Mouse (Mus musculus) cerebellum, postnatal 25 days (tissue): ENCODE results near the gene Stil.
A peak's percentile ranks its signal among the peaks of the same experiment; 100 is the strongest.

ENCODE experiments used
- DNase-seq, 2 experiments: peaks; one replicate each; pipeline ENCODE4 v3.0.0; 2021; ENCODE audit warnings: mixed read lengths in 2 of 2

Gene Stil

DNA sequence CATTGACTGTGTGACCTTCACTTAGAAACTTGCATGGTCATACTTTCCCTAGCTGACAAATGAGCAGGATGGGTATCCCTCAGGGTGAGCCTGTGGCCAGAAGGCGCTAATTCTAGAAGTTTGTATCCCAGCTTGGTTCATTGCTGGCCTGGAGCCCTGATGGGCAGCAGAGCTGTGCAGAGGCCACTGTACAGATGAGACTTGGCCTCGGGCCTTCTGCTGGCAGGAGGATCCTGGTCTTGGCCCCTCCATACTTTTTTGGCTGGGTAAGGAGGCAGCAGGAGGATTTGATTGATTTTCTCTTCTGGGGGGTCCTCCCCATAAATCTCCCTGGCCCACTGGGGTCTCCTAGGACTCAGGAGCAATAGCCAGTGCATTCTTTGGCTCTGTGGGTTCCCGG, 83.1 kb downstream of the Stil start:
- DNase-seq, result no peak

DNA sequence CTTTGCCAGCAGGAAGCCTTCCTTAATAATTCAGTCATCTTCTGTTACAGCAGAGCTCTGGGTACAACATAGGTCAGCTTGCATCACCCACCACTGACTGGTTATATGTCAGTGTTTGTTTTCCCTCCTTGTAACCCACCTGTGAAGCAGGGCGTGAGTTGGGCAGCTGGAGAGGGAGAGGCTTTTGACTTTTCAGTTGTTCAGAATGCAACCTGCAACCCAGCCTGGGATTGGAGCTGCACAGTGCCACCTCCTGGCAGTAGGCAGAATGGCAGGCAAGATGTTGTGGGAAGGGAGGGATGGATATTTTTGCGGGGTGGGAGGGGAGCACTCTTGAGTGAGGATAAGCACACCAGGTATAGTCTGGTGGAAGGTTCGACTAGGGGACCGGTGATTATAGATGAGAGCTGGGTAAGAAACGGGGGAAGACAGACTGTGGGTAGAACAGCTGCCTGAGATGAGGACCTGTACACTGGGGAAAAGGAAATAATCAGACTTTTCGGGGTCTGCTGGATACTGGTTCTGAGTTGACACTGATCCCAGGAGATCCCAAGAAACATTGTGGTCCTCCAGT, 85.7 kb downstream of the Stil start:
- DNase-seq, result peak; percentile 51 to 71

DNA sequence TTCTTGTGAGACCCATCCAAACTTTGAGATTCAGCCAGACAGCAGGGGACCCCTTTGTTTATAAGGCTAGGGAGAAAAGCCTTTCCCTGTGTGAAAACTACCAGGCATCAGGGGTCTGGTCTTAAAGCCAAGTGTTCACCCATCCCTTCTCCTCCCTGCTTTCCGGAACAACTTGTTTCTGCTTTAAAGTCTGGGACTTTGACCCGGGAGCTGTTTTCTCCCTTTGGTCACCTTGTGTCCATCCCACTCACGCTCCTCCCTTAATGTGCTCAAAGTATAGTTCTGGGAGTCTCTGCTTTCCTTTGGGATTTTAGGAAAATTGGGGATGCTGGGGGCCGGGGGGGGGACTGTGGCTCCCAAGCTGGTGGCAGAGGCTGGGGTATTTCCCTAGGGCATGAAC, 86.3 kb downstream of the Stil start:
- DNase-seq, result no peak

DNA sequence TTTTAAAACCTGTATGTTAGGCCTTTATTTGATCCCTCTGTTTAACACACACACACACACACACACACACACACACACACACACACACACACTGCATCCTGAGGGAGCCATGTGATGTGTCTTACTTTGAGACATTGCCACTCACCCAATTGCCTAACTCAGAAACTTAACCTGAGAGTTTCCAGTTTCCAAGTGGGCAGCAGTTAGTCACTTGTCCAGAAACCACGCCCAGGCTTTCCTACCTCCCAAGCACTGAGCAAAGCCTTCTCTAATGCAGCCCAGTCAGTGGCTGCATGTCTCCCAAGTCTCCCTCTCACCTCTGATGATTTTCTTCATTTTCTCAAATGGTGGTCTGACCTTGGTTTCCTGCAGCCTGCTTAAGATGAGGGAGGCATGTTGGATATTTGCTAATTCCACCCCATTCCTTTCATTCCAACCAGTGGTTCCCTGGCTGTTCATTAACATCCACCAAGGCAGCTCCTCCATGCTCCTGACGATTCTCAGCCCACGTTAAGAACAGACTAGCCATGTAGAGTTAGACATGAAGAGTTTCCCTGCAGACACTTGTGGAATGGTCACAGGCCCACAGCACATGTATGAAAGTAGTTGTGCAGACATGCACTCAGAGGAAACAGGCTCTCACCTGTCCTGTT, 86.9 kb downstream of the Stil start:
- DNase-seq, result no peak

DNA sequence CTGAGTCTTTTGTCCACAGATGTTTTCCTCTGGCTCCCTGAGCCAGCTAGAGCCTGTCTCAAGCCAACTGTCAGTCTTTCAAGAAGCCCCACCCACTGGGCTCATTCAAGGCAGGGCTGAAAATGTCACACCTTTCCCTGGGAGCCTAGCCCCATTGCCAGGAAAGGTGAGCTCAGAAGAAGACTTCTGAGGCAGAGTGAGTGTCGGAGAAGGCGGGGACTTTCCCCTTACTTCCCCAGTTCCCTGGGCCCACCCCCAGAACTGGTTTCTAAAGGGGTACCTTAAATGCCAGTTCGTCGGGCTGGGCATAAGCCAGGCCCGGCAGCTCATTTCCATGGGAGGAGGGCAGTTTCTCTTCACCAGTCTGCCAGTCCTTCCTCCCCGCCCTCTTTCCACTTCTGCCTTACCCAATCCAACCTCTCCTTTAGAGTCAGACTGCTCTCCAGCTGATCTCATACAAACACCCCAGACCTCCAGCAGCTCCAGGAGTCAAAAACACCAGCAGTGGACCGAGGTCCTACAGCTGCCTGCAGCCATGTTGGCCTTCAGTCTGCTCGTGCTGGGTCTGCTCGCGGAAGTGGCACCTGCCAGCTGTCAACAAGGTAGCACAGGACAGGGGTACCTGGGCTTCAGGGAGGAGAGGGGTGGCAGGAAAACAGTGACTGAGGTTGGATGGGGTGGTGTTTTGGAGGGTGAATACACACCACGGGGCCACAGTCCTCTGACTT, 88.8 kb downstream of the Stil start, which contains the start of gene Pdzk1ip1:
Gene Pdzk1ip1, plus strand, starts transcription at position 98 of the 728 bp plus-strand sequence.
- no peak for DNase-seq

DNA sequence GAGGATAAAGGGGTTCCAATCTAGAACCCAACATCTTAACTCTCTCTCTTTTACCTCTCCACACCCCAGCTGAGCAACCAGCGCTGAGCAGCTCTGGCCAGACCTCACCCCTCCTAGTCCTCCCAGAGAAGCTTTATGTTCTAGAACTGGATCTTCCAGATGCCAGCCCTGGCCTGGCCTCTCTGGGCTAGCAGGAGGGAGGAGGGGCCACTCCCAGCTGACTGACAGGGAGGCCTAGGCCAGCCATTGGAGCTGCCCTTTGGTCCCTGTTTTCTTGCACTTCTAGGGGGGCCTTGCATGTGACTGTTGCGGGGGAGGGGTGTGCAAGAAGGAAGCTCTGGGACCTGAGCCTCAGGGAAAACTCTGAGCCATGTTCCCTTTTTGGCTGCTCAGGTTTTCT, 90.6 kb downstream of the Stil start:
- no peak for DNase-seq

DNA sequence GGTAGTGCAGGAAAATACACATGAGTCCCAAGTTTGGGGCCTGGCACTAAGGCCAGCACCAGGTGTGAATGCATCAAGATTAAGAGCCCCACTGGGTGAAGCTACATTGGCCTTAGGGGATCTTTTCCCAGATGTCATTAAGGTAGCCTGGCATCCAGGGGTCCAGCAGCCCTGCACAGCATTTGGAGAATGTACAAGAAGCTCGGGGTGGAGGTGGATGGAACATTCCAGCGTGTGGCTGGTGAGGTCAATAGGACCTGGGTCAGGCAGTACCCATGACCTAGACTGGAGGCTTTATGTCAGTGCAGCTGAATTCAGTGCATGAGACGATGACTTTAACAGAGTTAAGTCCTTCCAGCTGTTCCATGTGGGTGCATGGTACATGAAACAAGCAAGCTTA, 91.8 kb downstream of the Stil start:
- no peak for DNase-seq
